8 mouse cellular contexts compared by ENCODE assay signal in genomic region chr9:44134101-44134850, GRCm38 (mm10). TPM values are rescaled to one million over a fixed set of nuclear protein-coding genes. Genes with fewer than 3 reads are reported as not detected.
DNase-seq lines count a peak whose midpoint lies in the region; ATAC-seq and TF ChIP-seq lines count a peak whose summit lies in the region.

Mcam (plus strand) TSS chr9:44134469.

- H3K9me3 ChIP-seq in forebrain, embryonic 16.5 days (ENCODE audit: control insufficient read depth, low read length): no peaks in the 10 kb centered on the region
- no peaks in the 10 kb centered on the region for H3K9me3 ChIP-seq in hindbrain, embryonic 11.5 days (ENCODE audit: control insufficient read depth, low read length)
- H3K9me3 ChIP-seq in midbrain, embryonic 10.5 days (replicated peaks): no peaks in the 10 kb centered on the region

- intact Hi-C loops in left cerebral cortex, postnatal 14 days (cut with DNase I): no loop called here

- ATAC-seq in forebrain, embryonic 16.5 days: peak; percentile 54
- no peak for ATAC-seq in hindbrain, embryonic 11.5 days (ENCODE audit: low FRiP score)

- H3K36me3 ChIP-seq in forebrain, embryonic 16.5 days (ENCODE audit: control insufficient read depth, insufficient read depth): no peaks in the 10 kb centered on the region
- no peaks in the 10 kb centered on the region for H3K36me3 ChIP-seq in hindbrain, embryonic 11.5 days (ENCODE audit: control insufficient read depth, insufficient read depth, low read length)
- peaks cover 11% of the 10 kb centered on the region; the same call in 1 of the 2 replicates for H3K36me3 ChIP-seq in midbrain, embryonic 10.5 days

- no peak for TF ChIP-seq CTCF in layer of hippocampus, adult 2 months (conservative IDR thresholded peaks at IDR 0.05)

- H3K4me2 ChIP-seq in forebrain, embryonic 16.5 days (ENCODE audit: low read length): peak within 1 kb of the TSS; percentile 75
- H3K4me2 ChIP-seq in hindbrain, embryonic 11.5 days (replicated peaks; ENCODE audit: low read depth, low read length): peak within 1 kb of the TSS; percentile 85

- H3K4me3 ChIP-seq in layer of hippocampus, adult 2 months: peak within 1 kb of the TSS; percentile 54
- H3K4me3 ChIP-seq in forebrain, embryonic 16.5 days (replicated peaks; ENCODE audit: low read length): peak within 1 kb of the TSS; percentile 39
- peak within 1 kb of the TSS; percentile 50 for H3K4me3 ChIP-seq in hindbrain, embryonic 11.5 days (ENCODE audit: low read depth, low read length)
- peak within 1 kb of the TSS; percentile 59 for H3K4me3 ChIP-seq in midbrain, embryonic 10.5 days

- DNase-seq in layer of hippocampus, adult 2 months (ENCODE audit: low spot score in 2 of 2): no peak
- no peak for DNase-seq in layer of hippocampus, adult 9-11 months
- peak; percentile 86 for DNase-seq in cerebellum, adult 11 months
- DNase-seq in hindbrain, embryonic 11.5 days (ENCODE audit: low spot score): peak; percentile 67
- peak in 1 of 2 experiments; percentile 44 for DNase-seq in left cerebral cortex, postnatal 14 days (ENCODE audit: low spot score in 2 of 2)
- peak; percentile 72 for DNase-seq in midbrain, embryonic 10.5 days (ENCODE audit: low spot score)
- peak; percentile 65 for DNase-seq in thymus, postnatal 0 days (ENCODE audit: low spot score)

- 1% methylated on average over 50 of the region's 55 CpGs for WGBS in forebrain, embryonic 16.5 days
- WGBS in hindbrain, embryonic 11.5 days: under 1% methylated on average over 55 of the region's 55 CpGs
- 1% methylated on average over 55 of the region's 55 CpGs for WGBS in midbrain, embryonic 10.5 days

- peak within 1 kb of the TSS; percentile 33 for H3K9ac ChIP-seq in forebrain, embryonic 16.5 days (replicated peaks; ENCODE audit: low read depth, low read length)
- peak within 1 kb of the TSS; percentile 45 for H3K9ac ChIP-seq in hindbrain, embryonic 11.5 days (ENCODE audit: low read depth, low read length)

- H3K27ac ChIP-seq in layer of hippocampus, adult 2 months: peak within 1 kb of the TSS; percentile 72
- H3K27ac ChIP-seq in forebrain, embryonic 16.5 days (ENCODE audit: low read length): no peak within 1 kb of the TSS
- no peak within 1 kb of the TSS for H3K27ac ChIP-seq in hindbrain, embryonic 11.5 days (ENCODE audit: low read depth, low read length)
- peak within 1 kb of the TSS; percentile 78 for H3K27ac ChIP-seq in midbrain, embryonic 10.5 days (replicated peaks)

- peaks cover 35% of the 10 kb centered on the region for H3K4me1 ChIP-seq in forebrain, embryonic 16.5 days (replicated peaks; ENCODE audit: control insufficient read depth, insufficient read depth, low read length)
- H3K4me1 ChIP-seq in hindbrain, embryonic 11.5 days (replicated peaks; ENCODE audit: control insufficient read depth, insufficient read depth, low read length): peaks cover 14% of the 10 kb centered on the region
- peaks cover 68% of the 10 kb centered on the region for H3K4me1 ChIP-seq in midbrain, embryonic 10.5 days

- H3K27me3 ChIP-seq in forebrain, embryonic 16.5 days (replicated peaks; ENCODE audit: control insufficient read depth, insufficient read depth, low read length): peaks cover 5% of the 10 kb centered on the region; the same call in 1 of the 2 replicates
- H3K27me3 ChIP-seq in hindbrain, embryonic 11.5 days (ENCODE audit: control insufficient read depth, insufficient read depth, low read length): peaks cover 43% of the 10 kb centered on the region
- peaks cover 72% of the 10 kb centered on the region for H3K27me3 ChIP-seq in midbrain, embryonic 10.5 days (ENCODE audit: low read depth, poor library complexity, severe bottlenecking)

RNA-seq across cellular contexts. Expression of gene Mcam, which starts in this region (rescaled TPM):
- total RNA-seq in layer of hippocampus, adult 2 months (2021): 10 to 100 TPM; 10.1 to 15.9 TPM
- polyA plus RNA-seq in forebrain, embryonic 16.5 days (2015; fragmentation: Nextera tagmentation; extraction: Ambion mirVana): 12.9 and 15.0 TPM in 2 replicates
- 13.0 and 14.3 TPM in 2 replicates for polyA plus RNA-seq in hindbrain, embryonic 11.5 days (2014; fragmentation: Nextera tagmentation; extraction: Ambion mirVana)
- total RNA-seq in left cerebral cortex, postnatal 14 days (2021): 10 to 100 TPM; 20.3 to 22.0 TPM
- 12.0 and 13.7 TPM in 2 replicates for polyA plus RNA-seq in midbrain, embryonic 10.5 days (2016; fragmentation: Nextera tagmentation; extraction: Ambion mirVana)
- 6.9 and 7.9 TPM in 2 replicates for polyA plus RNA-seq in thymus, postnatal 0 days (2015; fragmentation: Nextera tagmentation; extraction: Ambion mirVana)

Comparison
In these comparisons a context has a peak if more than half of its experiments do, and no peak if none do; other contexts are left out.
1. DNase-seq: peak in cerebellum, adult 11 months (single experiment), hindbrain, embryonic 11.5 days (single experiment), midbrain, embryonic 10.5 days (single experiment) and thymus, postnatal 0 days (single experiment); none in layer of hippocampus, adult 2 months (0 of 2) and layer of hippocampus, adult 9-11 months (single experiment).
2. H3K27ac ChIP-seq: peak in layer of hippocampus, adult 2 months (single experiment) and midbrain, embryonic 10.5 days (single experiment); none in forebrain, embryonic 16.5 days (single experiment) and hindbrain, embryonic 11.5 days (single experiment).
3. Peak in every context shown above with its lines, with median percentiles within 50 percentile points of each other: H3K4me3 ChIP-seq.